Comparison of ENCODE assay signal across 9 mouse cellular contexts in genomic region chr10:87446829-87447753, GRCm38 (mm10). TPM values are rescaled to one million over a fixed set of nuclear protein-coding genes. Genes with fewer than 3 reads are reported as not detected.
DNase-seq lines count a peak whose midpoint lies in the region; ATAC-seq and TF ChIP-seq lines count a peak whose summit lies in the region.
"Had no signal": no experiment of that assay in that cellular context is flagged by ENCODE, and none has a peak within 500 bp of the region (broad histone marks: within the 10 kb centered on the region; RNA-seq: fewer than 3 reads in every experiment).

No protein-coding gene starts in this region.

- no peak for TF ChIP-seq POLR2A in thymus, adult 2 months (IDR thresholded peaks at IDR 0.05; ENCODE audit: control insufficient read depth, extremely low read depth, insufficient read depth, low read length, poor library complexity)

- WGBS in embryonic facial prominence, embryonic 11.5 days: 22% methylated on average over 13 of the region's 13 CpGs
- 19% methylated on average over 13 of the region's 13 CpGs for WGBS in hindbrain, embryonic 12.5 days
- 14% methylated on average over 12 of the region's 13 CpGs for WGBS in midbrain, embryonic 16.5 days
- WGBS in thymus, adult 2 months: 38% methylated on average over 13 of the region's 13 CpGs

- no peak overlapping the region for H3K27ac ChIP-seq in embryonic facial prominence, embryonic 11.5 days (replicated peaks; ENCODE audit: low read depth, low read length)
- peak overlapping the region; percentile 13 for H3K27ac ChIP-seq in hindbrain, embryonic 12.5 days
- H3K27ac ChIP-seq in midbrain, embryonic 16.5 days (ENCODE audit: low read length): peak overlapping the region; percentile 48; the same call in 1 of the 2 replicates
- no peak overlapping the region for H3K27ac ChIP-seq in thymus, adult 2 months (ENCODE audit: control insufficient read depth, insufficient read depth, low read length)

- no peak overlapping the region for H3K9ac ChIP-seq in embryonic facial prominence, embryonic 11.5 days (replicated peaks; ENCODE audit: low read length)
- H3K9ac ChIP-seq in hindbrain, embryonic 12.5 days: no peak overlapping the region
- H3K9ac ChIP-seq in midbrain, embryonic 16.5 days (ENCODE audit: low read depth, low read length): no peak overlapping the region

- DNase-seq in left cerebral cortex, adult 11 months (ENCODE audit: low spot score): peak; percentile 2
- DNase-seq in left cerebral cortex, adult 8-10 months (ENCODE audit: low spot score in 2 of 2): no peak
- no peak for DNase-seq in embryonic facial prominence, embryonic 11.5 days (ENCODE audit: low spot score)
- DNase-seq in thymus, adult 2 months: no peak
- DNase-seq in adipocyte (ENCODE audit: low spot score): no peak
- DNase-seq: heart, postnatal 14 days; lung, adult 18-20 months had no signal

- TF ChIP-seq CTCF in thymus, adult 2 months (IDR thresholded peaks at IDR 0.05; ENCODE audit: borderline replicate concordance, control insufficient read depth, extremely low read depth, insufficient read depth, low read length, poor library complexity): no peak

- H3K4me3 ChIP-seq in embryonic facial prominence, embryonic 11.5 days (ENCODE audit: low read depth, low read length): no peak overlapping the region
- no peak overlapping the region for H3K4me3 ChIP-seq in hindbrain, embryonic 12.5 days
- H3K4me3 ChIP-seq in midbrain, embryonic 16.5 days (ENCODE audit: low read depth, low read length): no peak overlapping the region
- H3K4me3 ChIP-seq in thymus, adult 2 months (ENCODE audit: control insufficient read depth, insufficient read depth, low read length): no peak overlapping the region

- no peaks in the 10 kb centered on the region for H3K36me3 ChIP-seq in embryonic facial prominence, embryonic 11.5 days (replicated peaks; ENCODE audit: control insufficient read depth, insufficient read depth, low read depth, low read length)
- no peaks in the 10 kb centered on the region for H3K36me3 ChIP-seq in hindbrain, embryonic 12.5 days
- H3K36me3 ChIP-seq in midbrain, embryonic 16.5 days (ENCODE audit: control insufficient read depth, insufficient read depth, low read length): no peaks in the 10 kb centered on the region
- H3K36me3 ChIP-seq in thymus, adult 2 months (ENCODE audit: control insufficient read depth, insufficient read depth, low read length): no peaks in the 10 kb centered on the region

- no peak for ATAC-seq in embryonic facial prominence, embryonic 11.5 days (replicated peaks; ENCODE audit: insufficient number of reproducible peaks, low FRiP score, low TSS enrichment, low read depth)
- peak; percentile 53 for ATAC-seq in hindbrain, embryonic 12.5 days (ENCODE audit: low FRiP score)
- peak; percentile 52 for ATAC-seq in midbrain, embryonic 16.5 days

- peak overlapping the region; percentile 5; the same call in 1 of the 2 replicates for H3K4me2 ChIP-seq in embryonic facial prominence, embryonic 11.5 days (ENCODE audit: low read depth, low read length)
- H3K4me2 ChIP-seq in hindbrain, embryonic 12.5 days (replicated peaks): peak overlapping the region; percentile 41
- peak overlapping the region; percentile 43 for H3K4me2 ChIP-seq in midbrain, embryonic 16.5 days (ENCODE audit: low read length)

- no peaks in the 10 kb centered on the region for H3K9me3 ChIP-seq in embryonic facial prominence, embryonic 11.5 days (replicated peaks; ENCODE audit: control insufficient read depth, low read length)
- no peaks in the 10 kb centered on the region for H3K9me3 ChIP-seq in hindbrain, embryonic 12.5 days (replicated peaks)
- no peaks in the 10 kb centered on the region for H3K9me3 ChIP-seq in midbrain, embryonic 16.5 days (replicated peaks; ENCODE audit: control insufficient read depth, low read length, poor library complexity, severe bottlenecking)

- H3K27me3 ChIP-seq in embryonic facial prominence, embryonic 11.5 days (ENCODE audit: control insufficient read depth, insufficient read depth, low read length): no peaks in the 10 kb centered on the region
- H3K27me3 ChIP-seq in hindbrain, embryonic 12.5 days: no peaks in the 10 kb centered on the region
- H3K27me3 ChIP-seq in midbrain, embryonic 16.5 days (ENCODE audit: control insufficient read depth, insufficient read depth, low read depth, low read length): no peaks in the 10 kb centered on the region
- no peaks in the 10 kb centered on the region for H3K27me3 ChIP-seq in thymus, adult 2 months (ENCODE audit: control insufficient read depth, insufficient read depth, low read length)

- H3K4me1 ChIP-seq in embryonic facial prominence, embryonic 11.5 days (ENCODE audit: control insufficient read depth, insufficient read depth, low read length): no peaks in the 10 kb centered on the region
- peaks cover 20% of the 10 kb centered on the region for H3K4me1 ChIP-seq in hindbrain, embryonic 12.5 days
- peaks cover 7% of the 10 kb centered on the region for H3K4me1 ChIP-seq in midbrain, embryonic 16.5 days (ENCODE audit: control insufficient read depth, insufficient read depth, low read length)
- no peaks in the 10 kb centered on the region for H3K4me1 ChIP-seq in thymus, adult 2 months (replicated peaks; ENCODE audit: control insufficient read depth, insufficient read depth, low read length)

RNA-seq across cellular contexts. Expression of gene Ascl1, which starts 46.4 kb away (rescaled TPM):
- 1 to 10 TPM; 3.6 to 6.8 (median 5.7) TPM for total RNA-seq in left cerebral cortex, adult 8-10 months (2022)
- polyA plus RNA-seq in embryonic facial prominence, embryonic 11.5 days (2014; fragmentation: Nextera tagmentation; extraction: Ambion mirVana): 10.6 and 11.1 TPM in 2 replicates
- polyA plus RNA-seq in hindbrain, embryonic 12.5 days (2016; fragmentation: Nextera tagmentation; extraction: Ambion mirVana): 46.1 and 49.1 TPM in 2 replicates
- 8.1 and 9.0 TPM in 2 replicates for polyA plus RNA-seq in midbrain, embryonic 16.5 days (2015; fragmentation: Nextera tagmentation; extraction: Ambion mirVana)
- polyA plus RNA-seq in thymus, adult 2 months (2012; rRNA removed): 25.9 and 26.4 TPM in 2 replicates

Comparison
In these comparisons a context has a peak if more than half of its experiments do, and no peak if none do; other contexts are left out.
1. H3K27ac ChIP-seq: peak in hindbrain, embryonic 12.5 days (single experiment) and midbrain, embryonic 16.5 days (single experiment); none in embryonic facial prominence, embryonic 11.5 days (single experiment) and thymus, adult 2 months (single experiment).
2. Peak in every context shown above with its lines, with median percentiles within 50 percentile points of each other: H3K4me2 ChIP-seq.